Mouse (Mus musculus) brain, embryonic 14.5 days (tissue): ENCODE measurements around the gene Zdhhc9.

Source experiments
- CTCF ChIP-seq: fragments of 200-500 bp; IDR thresholded peaks from 2 replicates; pipeline ENCODE4 v1.5.1; 2012; ENCODE audit warnings: inconsistent platforms, mild to moderate bottlenecking, moderate library complexity, borderline replicate concordance; ENCODE audit not compliant: insufficient read depth, insufficient read length; ENCODE audit errors: extremely low read depth
- POLR2A ChIP-seq: fragments of 200-500 bp; IDR thresholded peaks from 2 replicates; pipeline ENCODE4 v1.6.1; 2012; ENCODE audit warnings: mild to moderate bottlenecking, inconsistent platforms, borderline replicate concordance; ENCODE audit not compliant: poor library complexity, insufficient read depth, insufficient read length, severe bottlenecking; ENCODE audit errors: extremely low read depth

GRCm38 (mm10) chrX:48147741-48148186, 60.9 kb downstream of the Zdhhc9 start:
- TF ChIP-seq POLR2A (no peak), CTCF (no peak)
